Mouse (Mus musculus) megakaryocyte progenitor cell, adult 5-6 weeks (primary cell): ENCODE measurements at regions not wholly inside any gene's neighbourhood (a gene's known extent, or its start where the extent isn't known, plus 50 kb on each side); places are given as distances from the start of the nearest gene placed in this dataset.

ENCODE experiments used
- ATAC-seq: replicated peaks from 2 replicates; pipeline ENCODE4 v1.8.0; 2016; ENCODE audit warnings: mild to moderate bottlenecking, moderate TSS enrichment, inconsistent platforms; ENCODE audit not compliant: poor library complexity

- no peak for ATAC-seq
Observed at GRCm38 (mm10) chr8:60830556-60830955, 59.7 kb upstream of the Hpf1 start.

GRCm38 (mm10) chr8:60838526-60838925 lies 51.7 kb upstream of the Hpf1 start:
- no peak for ATAC-seq
